Mouse (Mus musculus) midbrain, embryonic 16.5 days (tissue): Measurements from ENCODE around the gene Nav2. TPM values are rescaled to one million over a fixed set of nuclear protein-coding genes. Genes with fewer than 3 reads are reported as not detected.

Source experiments
- ATAC-seq: fragments of 200-750 bp; cut with Nextera tagmentation; 2 replicates; pipeline ENCODE4 v1.8.0; 2017; ENCODE audit warnings: moderate TSS enrichment
- H3K27ac ChIP-seq: fragments of 300-500 bp; sonication (generic); 2 replicates; pipeline ENCODE4 v1.5.1; 2014; ENCODE audit warnings: mild to moderate bottlenecking, low read length, mixed read lengths
- H3K27me3 ChIP-seq: fragments of 300-500 bp; sonication (generic); 2 replicates; pipeline ENCODE4 v1.6.1; 2014; ENCODE audit warnings: low read depth, low read length, mixed read lengths; ENCODE audit not compliant: control insufficient read depth, insufficient read depth
- H3K36me3 ChIP-seq: fragments of 300-500 bp; sonication (generic); 2 replicates; pipeline ENCODE4 v1.6.1; 2014; ENCODE audit warnings: mild to moderate bottlenecking, low read length, moderate library complexity, mixed read lengths; ENCODE audit not compliant: control insufficient read depth, insufficient read depth
- H3K4me1 ChIP-seq: fragments of 300-500 bp; sonication (generic); 2 replicates; pipeline ENCODE4 v1.6.1; 2014; ENCODE audit warnings: mild to moderate bottlenecking, low read length, mixed read lengths; ENCODE audit not compliant: control insufficient read depth, insufficient read depth
- H3K4me2 ChIP-seq: fragments of 300-500 bp; sonication (generic); 2 replicates; pipeline ENCODE4 v1.6.1; 2014; ENCODE audit warnings: mild to moderate bottlenecking, low read length, mixed read lengths
- H3K4me3 ChIP-seq: fragments of 300-500 bp; sonication (generic); 2 replicates; pipeline ENCODE4 v1.5.1; 2014; ENCODE audit warnings: low read depth, mild to moderate bottlenecking, low read length, moderate library complexity, mixed read lengths
- H3K9ac ChIP-seq: fragments of 300-500 bp; sonication (generic); 2 replicates; pipeline ENCODE4 v1.6.1; 2014; ENCODE audit warnings: low read depth, low read length, mixed read lengths
- H3K9me3 ChIP-seq: fragments of 300-500 bp; sonication (generic); replicated peaks from 2 replicates; pipeline ENCODE4 v1.6.1; 2014; ENCODE audit warnings: mild to moderate bottlenecking, low read length, mixed read lengths; ENCODE audit not compliant: control insufficient read depth, poor library complexity, severe bottlenecking
- WGBS: fragments of 180-500 bp; shearing (Covaris S2); extraction: QIAGEN DNeasy Blood & Tissue Kit; methylation state at CpG from one replicate; pipeline ENCODE4 v1.1.7; 2014; 5-methylcytosine and 5-hydroxymethylcytosine counted together
- polyA plus RNA-seq: library from polyadenylated mRNA; unstranded; fragments of >200 nt; fragmentation: Nextera tagmentation; extraction: Ambion mirVana; gene quantifications from 2 replicates; pipeline ENCODE4 v1.2.1, GENCODE M21; 2015

Gene Nav2
- polyA plus RNA-seq, 1 experiment from 2014 or later: 21.5 TPM

DNA sequence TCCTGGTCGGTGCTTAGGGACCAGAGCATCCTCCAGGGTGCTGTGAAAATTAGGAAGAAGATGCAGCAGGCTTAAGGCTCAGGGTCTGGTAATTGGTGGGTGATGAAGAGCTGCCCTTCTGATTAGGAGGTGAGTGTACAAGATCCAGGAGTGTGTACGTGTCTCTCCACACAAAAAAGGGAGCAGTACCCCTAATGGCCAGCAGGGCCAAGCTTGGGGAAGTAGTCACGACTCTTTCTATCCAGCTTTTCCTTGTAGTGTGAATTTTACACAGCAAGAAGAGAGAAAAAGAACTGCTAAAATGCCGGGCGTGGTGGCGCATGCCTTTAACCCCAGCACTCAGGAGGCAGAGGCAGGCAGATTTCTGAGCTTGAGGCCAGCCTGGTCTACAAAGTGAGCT is 399.2 kb downstream of the Nav2 start:
- H3K4me1 ChIP-seq: peaks cover 19% of the 10 kb centered on the region
- H3K4me3 ChIP-seq: no peak overlapping the region
- no peak overlapping the region for H3K9ac ChIP-seq
- H3K9me3 ChIP-seq: no peaks in the 10 kb centered on the region
- no peak overlapping the region for H3K27ac ChIP-seq
- WGBS: 86% methylated on average over 6 of the region's 6 CpGs
- no peak for ATAC-seq
- no peaks in the 10 kb centered on the region for H3K27me3 ChIP-seq
- H3K36me3 ChIP-seq: no peaks in the 10 kb centered on the region
- H3K4me2 ChIP-seq: no peak overlapping the region

DNA sequence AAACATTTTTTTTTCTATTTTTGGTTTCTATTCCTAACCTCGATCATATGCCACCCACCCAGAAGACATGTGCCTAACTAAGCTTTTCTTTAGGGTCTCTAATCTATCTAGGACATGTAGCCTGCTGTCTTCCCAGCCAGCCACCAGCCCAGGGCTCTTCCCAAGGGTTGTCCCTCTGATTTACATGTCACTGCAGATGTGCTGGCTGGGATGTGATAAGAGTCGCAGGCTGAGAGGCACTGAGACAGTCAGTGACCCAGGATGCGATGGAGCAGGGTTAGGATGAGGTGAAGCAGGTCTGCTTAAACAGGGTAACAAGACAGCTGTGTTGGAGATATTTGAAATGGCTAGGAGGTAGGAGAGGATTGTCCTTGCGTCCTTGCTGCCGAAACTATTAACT is 401.2 kb downstream of the Nav2 start:
- WGBS: 69% methylated on average over 5 of the region's 5 CpGs

DNA sequence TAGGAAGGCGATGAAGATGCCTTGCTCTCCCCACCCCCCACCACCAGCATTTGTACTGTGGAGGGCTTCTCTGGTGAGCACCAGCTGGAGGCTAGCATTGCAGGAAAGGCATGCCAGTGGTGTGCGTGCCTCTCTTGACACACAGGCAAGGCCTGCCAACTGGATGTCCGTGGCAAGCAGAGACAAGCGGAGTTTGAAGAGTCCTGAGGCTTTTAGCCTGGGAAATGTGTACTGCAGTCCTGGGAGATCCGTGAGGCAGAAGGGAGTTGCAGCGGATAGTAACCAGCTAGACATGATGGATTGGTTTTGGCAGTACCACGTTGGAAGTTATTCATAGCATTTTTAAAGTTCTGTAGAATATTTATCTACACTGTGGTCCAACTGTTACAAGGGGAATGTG is 405.4 kb downstream of the Nav2 start:
- Histone ChIP-seq H3K4me2 (no peak overlapping the region), H3K36me3 (no peaks in the 10 kb centered on the region), H3K4me3 (no peak overlapping the region), H3K9ac (no peak overlapping the region), H3K27ac (no peak overlapping the region), H3K4me1 (no peaks in the 10 kb centered on the region), H3K27me3 (no peaks in the 10 kb centered on the region), H3K9me3 (no peaks in the 10 kb centered on the region)
- no peak for ATAC-seq
- 81% methylated on average over 7 of the region's 7 CpGs for WGBS

More for the DNA sequence above, 401.2 kb downstream of the Nav2 start:
- no peak overlapping the region for H3K27ac ChIP-seq
- H3K9ac ChIP-seq: no peak overlapping the region
- H3K9me3 ChIP-seq: no peaks in the 10 kb centered on the region
- no peaks in the 10 kb centered on the region for H3K27me3 ChIP-seq
- no peak overlapping the region for H3K4me3 ChIP-seq
- H3K4me2 ChIP-seq: no peak overlapping the region
- no peaks in the 10 kb centered on the region for H3K36me3 ChIP-seq
- peaks cover 6% of the 10 kb centered on the region for H3K4me1 ChIP-seq
- ATAC-seq: no peak

DNA sequence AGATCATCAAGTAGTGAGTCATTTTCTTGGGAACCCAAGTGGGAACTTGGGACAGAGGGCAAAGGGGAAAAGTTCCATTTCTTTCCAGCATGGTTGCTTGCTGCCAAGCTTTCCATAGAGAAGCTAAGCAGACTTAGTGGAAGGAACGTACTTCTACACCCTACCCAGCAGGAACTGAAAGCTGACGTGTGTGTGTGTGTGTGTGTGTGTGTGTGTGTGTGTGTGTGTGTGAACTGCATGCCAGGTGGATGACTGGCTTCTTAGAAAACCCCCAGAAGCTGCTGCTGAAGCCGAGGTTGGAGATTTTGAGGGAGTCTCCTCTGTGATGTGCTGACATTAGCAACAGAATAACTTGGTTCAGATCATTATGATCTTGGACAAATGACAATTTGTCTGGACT is 406.5 kb downstream of the Nav2 start:
- Histone ChIP-seq H3K4me3 (no peak overlapping the region), H3K27me3 (no peaks in the 10 kb centered on the region), H3K4me2 (no peak overlapping the region), H3K4me1 (no peaks in the 10 kb centered on the region), H3K9me3 (no peaks in the 10 kb centered on the region), H3K36me3 (no peaks in the 10 kb centered on the region), H3K27ac (no peak overlapping the region), H3K9ac (no peak overlapping the region)
- WGBS: 82% methylated on average over 3 of the region's 3 CpGs
- no peak for ATAC-seq

GRCm38 (mm10) chr7:49316600-49316999 is 408.1 kb downstream of the Nav2 start:
- H3K36me3 ChIP-seq: no peaks in the 10 kb centered on the region
- no peak for ATAC-seq
- H3K9ac ChIP-seq: no peak overlapping the region
- no peaks in the 10 kb centered on the region for H3K9me3 ChIP-seq
- H3K27ac ChIP-seq: no peak overlapping the region
- H3K27me3 ChIP-seq: no peaks in the 10 kb centered on the region
- 88% methylated on average over 3 of the region's 3 CpGs for WGBS
- H3K4me2 ChIP-seq: no peak overlapping the region
- H3K4me3 ChIP-seq: no peak overlapping the region
- H3K4me1 ChIP-seq: 0 out of 2 replicates have a peak, but pooled peaks cover 3% of the 10 kb centered on the region

- Histone ChIP-seq H3K4me3 (no peak overlapping the region), H3K4me1 (0 out of 2 replicates have a peak, but pooled peaks cover 3% of the 10 kb centered on the region), H3K27ac (no peak overlapping the region), H3K27me3 (no peaks in the 10 kb centered on the region), H3K9ac (no peak overlapping the region), H3K36me3 (no peaks in the 10 kb centered on the region), H3K9me3 (no peaks in the 10 kb centered on the region), H3K4me2 (no peak overlapping the region)
- ATAC-seq: no peak
- 93% methylated on average over 15 of the region's 15 CpGs for WGBS
Measured at GRCm38 (mm10) chr7:49318183-49318897, 409.8 kb downstream of the Nav2 start.

- 84% methylated on average over 8 of the region's 8 CpGs for WGBS
- Histone ChIP-seq H3K9ac (no peak overlapping the region), H3K27ac (no peak overlapping the region), H3K4me3 (no peak overlapping the region), H3K4me1 (0 out of 2 replicates have a peak, but pooled peaks cover 3% of the 10 kb centered on the region), H3K9me3 (no peaks in the 10 kb centered on the region), H3K4me2 (no peak overlapping the region), H3K36me3 (no peaks in the 10 kb centered on the region), H3K27me3 (no peaks in the 10 kb centered on the region)
- no peak for ATAC-seq
Measured at GRCm38 (mm10) chr7:49318898-49319293, 410.4 kb downstream of the Nav2 start.

GRCm38 (mm10) chr7:49319981-49320380 is 411.5 kb downstream of the Nav2 start:
- H3K4me3 ChIP-seq: no peak overlapping the region
- 0 out of 2 replicates have a peak, but pooled peaks cover 3% of the 10 kb centered on the region for H3K4me1 ChIP-seq
- no peak for ATAC-seq
- no peak overlapping the region for H3K27ac ChIP-seq
- H3K9ac ChIP-seq: no peak overlapping the region
- no peak overlapping the region for H3K4me2 ChIP-seq
- H3K36me3 ChIP-seq: no peaks in the 10 kb centered on the region
- H3K9me3 ChIP-seq: no peaks in the 10 kb centered on the region
- no peaks in the 10 kb centered on the region for H3K27me3 ChIP-seq
- 83% methylated on average over 1 of the region's 1 CpGs for WGBS

DNA sequence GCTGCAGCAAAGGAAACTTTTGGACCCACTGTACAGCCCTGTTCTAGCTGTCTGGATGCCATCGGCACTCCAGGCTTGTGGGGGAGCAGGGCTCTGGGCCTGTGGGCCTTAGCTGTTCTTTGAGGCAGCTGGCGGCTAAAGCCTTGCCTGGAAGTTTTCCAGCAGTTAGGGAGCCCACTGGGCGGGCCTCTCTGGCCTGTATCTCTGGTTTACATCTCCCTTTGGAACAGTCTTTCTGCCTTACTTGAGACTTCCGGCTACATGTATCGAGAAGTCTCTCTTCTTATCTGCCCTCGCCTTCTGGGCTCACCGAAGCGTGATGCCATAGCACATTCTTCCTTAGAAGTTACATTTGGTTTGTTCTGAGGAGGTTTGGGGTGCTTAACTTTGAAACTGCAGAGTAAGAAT is 412.6 kb downstream of the Nav2 start:
- Histone ChIP-seq H3K4me3 (no peak overlapping the region), H3K9me3 (no peaks in the 10 kb centered on the region), H3K9ac (no peak overlapping the region), H3K36me3 (no peaks in the 10 kb centered on the region), H3K4me2 (no peak overlapping the region), H3K27me3 (no peaks in the 10 kb centered on the region), H3K27ac (no peak overlapping the region), H3K4me1 (0 out of 2 replicates have a peak, but pooled peaks cover 3% of the 10 kb centered on the region)
- ATAC-seq: no peak; the same call in 1 of the 2 replicates
- WGBS: 69% methylated on average over 8 of the region's 8 CpGs
